Mouse (Mus musculus) layer of hippocampus, postnatal 10 days (tissue): Measurements from ENCODE around the gene Tmem94. TPM values are rescaled to one million over a fixed set of nuclear protein-coding genes. Genes with fewer than 3 reads are reported as not detected.

Source experiments
- microRNA-seq, 2 experiments: library from miRNA; unstranded; fragments of <30 nt; microRNA quantifications; one replicate each; pipeline ENCODE4 v1.2.0; 2021
- total RNA-seq, 2 experiments: library from RNA; stranded (reverse); gene quantifications; 2 replicates each; pipeline ENCODE4 v1.2.3; 2021

Gene Tmem94
- total RNA-seq, 2 experiments from 2014 or later: 33.4 to 38.2 TPM

Small RNA genes lying within 50 kb of the gene (microRNA-seq; reads per million reads assigned to microRNA genes)
- 0.89 to 2.9 reads per million in 2 experiments for gene Mir5621

Other genes starting within 250 kb of the Tmem94 start
- 100 to 1,000 TPM; 407 to 415 TPM for gene Sumo2, start 229.2 kb upstream of the Tmem94 start, total RNA-seq
- 10 to 100 TPM; 48.9 to 56.3 TPM for gene Nup85, start 201.0 kb upstream of the Tmem94 start, total RNA-seq
- 10 to 100 TPM; 50.2 to 54.2 TPM for gene Mrps7, start 161.5 kb upstream of the Tmem94 start, total RNA-seq
- gene Gga3, start 161.4 kb upstream of the Tmem94 start, total RNA-seq: 10 to 100 TPM; 48.1 to 49.1 TPM
- gene Mif4gd, start 152.5 kb upstream of the Tmem94 start, total RNA-seq: 10 to 100 TPM; 19.4 to 19.7 TPM
- 10 to 100 TPM; 52.2 to 59.5 TPM for gene Slc25a19, start 137.1 kb upstream of the Tmem94 start, total RNA-seq
- gene Grb2, start 56.8 kb upstream of the Tmem94 start, total RNA-seq: 100 to 1,000 TPM; 160 to 186 TPM
- 10 to 100 TPM; 20.5 to 21.6 TPM for gene Caskin2, start 48.2 kb downstream of the Tmem94 start, total RNA-seq
- gene Tsen54, start 49.3 kb downstream of the Tmem94 start, total RNA-seq: 10 to 100 TPM; 16.1 to 22.3 TPM
- gene Llgl2, start 58.6 kb downstream of the Tmem94 start, total RNA-seq: 1 to 10 TPM in 1 of 2 experiments, under 1 TPM in 1; 0.73 to 1.0 TPM
- gene Myo15b, start 93.0 kb downstream of the Tmem94 start, total RNA-seq: under 1 TPM; 0.04 to 0.21 TPM
- under 1 TPM; 0.85 to 0.98 TPM for gene Smim5, start 134.5 kb downstream of the Tmem94 start, total RNA-seq
- not detected for gene Smim6, start 146.6 kb downstream of the Tmem94 start, total RNA-seq
- 10 to 100 TPM; 52.6 to 53.4 TPM for gene Sap30bp, start 167.8 kb downstream of the Tmem94 start, total RNA-seq
- gene Recql5, start 168.0 kb downstream of the Tmem94 start, total RNA-seq: 10 to 100 TPM; 21.6 to 25.5 TPM
- gene Itgb4, start 209.3 kb downstream of the Tmem94 start, total RNA-seq: 1 to 10 TPM in 1 of 2 experiments, under 1 TPM in 1; 0.85 to 1.3 TPM
- 10 to 100 TPM; 20.5 to 24.7 TPM for gene Galk1, start 247.3 kb downstream of the Tmem94 start, total RNA-seq